8 mouse cellular contexts compared by ENCODE assay signal in the genomic region with DNA sequence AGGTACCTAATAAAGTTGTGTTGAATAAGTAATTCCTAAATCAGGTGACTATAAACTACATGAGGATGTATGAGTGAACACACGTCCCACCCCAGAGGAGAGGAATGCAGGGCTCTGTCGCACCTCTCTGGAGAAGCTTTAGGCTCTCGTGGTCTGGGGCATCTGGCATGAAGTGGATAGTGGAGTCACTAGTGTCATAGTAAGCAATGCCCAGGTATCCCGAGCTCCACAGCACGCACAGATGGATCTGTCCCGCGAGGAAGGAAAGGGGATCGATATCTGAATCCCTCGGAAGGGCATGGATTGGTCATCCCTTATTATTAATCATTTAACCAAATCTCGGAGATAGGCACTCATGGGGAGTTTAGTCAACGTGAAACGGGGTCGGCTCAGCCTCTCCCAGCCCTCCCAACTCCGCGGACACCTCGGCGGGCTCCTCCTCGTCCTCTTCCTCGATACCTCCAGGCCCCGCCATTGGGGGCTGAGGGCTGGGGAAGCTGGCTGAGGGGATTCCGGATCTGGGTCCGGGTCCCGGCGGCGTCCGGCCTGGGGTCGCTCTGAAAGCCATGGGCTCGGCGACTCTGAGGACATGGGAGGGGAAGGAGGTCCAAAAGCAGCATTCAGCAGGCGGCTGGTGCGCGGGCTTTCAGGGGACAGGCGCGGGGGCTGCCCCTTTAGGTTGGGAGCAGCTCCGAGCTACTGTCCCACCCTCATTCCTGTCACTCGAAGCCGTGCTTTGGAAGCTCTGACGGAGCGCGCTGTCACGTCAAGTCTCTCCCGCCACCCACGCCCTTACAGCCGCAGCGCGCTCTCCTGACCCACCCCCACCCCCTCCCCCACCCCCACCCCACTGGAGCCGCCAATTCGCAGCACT. TPM values are rescaled to one million over a fixed set of nuclear protein-coding genes. Genes with fewer than 3 reads are reported as not detected.
A peak's percentile ranks its signal among the peaks of the same experiment; 100 is the strongest.
DNase-seq lines count a peak whose midpoint lies in the region; ATAC-seq and TF ChIP-seq lines count a peak whose summit lies in the region.

No protein-coding gene starts in this region.

- no peaks in the 10 kb centered on the region for H3K27me3 ChIP-seq in intestine, postnatal 0 days (replicated peaks; ENCODE audit: control insufficient read depth, insufficient read depth, low read length)
- H3K27me3 ChIP-seq in neural tube, embryonic 11.5 days (ENCODE audit: control insufficient read depth, insufficient read depth, low read length): no peaks in the 10 kb centered on the region

- H3K4me3 ChIP-seq in intestine, postnatal 0 days (ENCODE audit: low read depth, low read length): peak overlapping the region; percentile 51
- H3K4me3 ChIP-seq in neural tube, embryonic 11.5 days (ENCODE audit: low read depth, low read length): peak overlapping the region; percentile 52

- H3K27ac ChIP-seq in intestine, postnatal 0 days (ENCODE audit: low read depth, low read length): peak overlapping the region; percentile 76
- H3K27ac ChIP-seq in neural tube, embryonic 11.5 days (ENCODE audit: low read depth, low read length): peak overlapping the region; percentile 63; the same call in 1 of the 2 replicates

- H3K4me1 ChIP-seq in intestine, postnatal 0 days (replicated peaks; ENCODE audit: control insufficient read depth, insufficient read depth, low read length): peaks cover 11% of the 10 kb centered on the region
- peaks cover 14% of the 10 kb centered on the region for H3K4me1 ChIP-seq in neural tube, embryonic 11.5 days (ENCODE audit: control insufficient read depth, insufficient read depth, low read length)

- 4% methylated on average over 46 of the region's 48 CpGs for WGBS in intestine, postnatal 0 days
- 7% methylated on average over 41 of the region's 48 CpGs for WGBS in neural tube, embryonic 11.5 days

- no peak for TF ChIP-seq CTCF in intestine, postnatal 0 days (IDR thresholded peaks at IDR 0.05; ENCODE audit: low read depth)

- no peak for ATAC-seq in cerebellum, adult (ENCODE audit: insufficient number of reproducible peaks, low FRiP score, low TSS enrichment)
- ATAC-seq in intestine, postnatal 0 days: no peak
- peak; percentile 56 for ATAC-seq in neural tube, embryonic 11.5 days (ENCODE audit: insufficient read depth, low FRiP score, low TSS enrichment)

- no peaks in the 10 kb centered on the region for H3K9me3 ChIP-seq in intestine, postnatal 0 days (ENCODE audit: control insufficient read depth)
- no peaks in the 10 kb centered on the region for H3K9me3 ChIP-seq in neural tube, embryonic 11.5 days (ENCODE audit: control insufficient read depth, low read length)

- peak overlapping the region; percentile 94 for H3K4me2 ChIP-seq in intestine, postnatal 0 days (replicated peaks; ENCODE audit: low read depth)
- H3K4me2 ChIP-seq in neural tube, embryonic 11.5 days (ENCODE audit: low read depth): peak overlapping the region; percentile 87

- H3K36me3 ChIP-seq in intestine, postnatal 0 days (ENCODE audit: control insufficient read depth, insufficient read depth): no peaks in the 10 kb centered on the region
- H3K36me3 ChIP-seq in neural tube, embryonic 11.5 days (ENCODE audit: control insufficient read depth, insufficient read depth, low read length): no peaks in the 10 kb centered on the region

- peak overlapping the region; percentile 79 for H3K9ac ChIP-seq in intestine, postnatal 0 days (ENCODE audit: low read depth, low read length)
- peak overlapping the region; percentile 62 for H3K9ac ChIP-seq in neural tube, embryonic 11.5 days (ENCODE audit: low read length)

- DNase-seq in cerebellum, adult 11 months: peak; percentile 40
- peak; percentile 48 for DNase-seq in ovary, postnatal 10 days (ENCODE audit: low spot score)
- DNase-seq in ovary, postnatal 14 days (ENCODE audit: low spot score): no peak
- peak; percentile 22 for DNase-seq in neural tube, embryonic 11.5 days (ENCODE audit: low spot score)
- no peak for DNase-seq in urinary bladder, postnatal 14 days (ENCODE audit: low spot score)
- DNase-seq in thymus, postnatal 14 days: no peak

RNA-seq across cellular contexts. Expression of a gene that starts 0.5 kb away (rescaled TPM):
- polyA plus RNA-seq in intestine, postnatal 0 days (2015; fragmentation: Nextera tagmentation; extraction: Ambion mirVana): 1.4 and 3.0 TPM in 2 replicates
- polyA plus RNA-seq in neural tube, embryonic 11.5 days (2014; fragmentation: Nextera tagmentation; extraction: Ambion mirVana): 4.1 and 6.2 TPM in 2 replicates

RNA-seq across cellular contexts. Expression of a gene that starts 3.7 kb away (rescaled TPM):
- polyA plus RNA-seq in intestine, postnatal 0 days (2015; fragmentation: Nextera tagmentation; extraction: Ambion mirVana): 290 and 312 TPM in 2 replicates
- 82.8 and 89.7 TPM in 2 replicates for polyA plus RNA-seq in neural tube, embryonic 11.5 days (2014; fragmentation: Nextera tagmentation; extraction: Ambion mirVana)

RNA-seq across cellular contexts. Expression of a gene that starts 12.8 kb away (rescaled TPM):
- 62.0 and 68.3 TPM in 2 replicates for polyA plus RNA-seq in intestine, postnatal 0 days (2015; fragmentation: Nextera tagmentation; extraction: Ambion mirVana)
- 638 and 659 TPM in 2 replicates for polyA plus RNA-seq in neural tube, embryonic 11.5 days (2014; fragmentation: Nextera tagmentation; extraction: Ambion mirVana)

RNA-seq across cellular contexts. Expression of a gene that starts 18.2 kb away (rescaled TPM):
- 3.2 and 4.6 TPM in 2 replicates for polyA plus RNA-seq in intestine, postnatal 0 days (2015; fragmentation: Nextera tagmentation; extraction: Ambion mirVana)
- polyA plus RNA-seq in neural tube, embryonic 11.5 days (2014; fragmentation: Nextera tagmentation; extraction: Ambion mirVana): 3.9 and 5.2 TPM in 2 replicates

RNA-seq across cellular contexts. Expression of a gene that starts 19.1 kb away (rescaled TPM):
- polyA plus RNA-seq in intestine, postnatal 0 days (2015; fragmentation: Nextera tagmentation; extraction: Ambion mirVana): 0.12 TPM in 1 of 2 replicates, not detected in the other
- 0.43 TPM in 1 of 2 replicates, not detected in the other for polyA plus RNA-seq in neural tube, embryonic 11.5 days (2014; fragmentation: Nextera tagmentation; extraction: Ambion mirVana)

Comparison
In these comparisons a context has a peak if more than half of its experiments do, and no peak if none do; other contexts are left out.
1. DNase-seq: peak in cerebellum, adult 11 months (single experiment), ovary, postnatal 10 days (single experiment) and neural tube, embryonic 11.5 days (single experiment); none in ovary, postnatal 14 days (single experiment), urinary bladder, postnatal 14 days (single experiment) and thymus, postnatal 14 days (single experiment).